Mouse (Mus musculus): ENCODE measurements around the gene Afmid.
"Not testable (repeated sequence)": the region's sequence is repeated elsewhere in the genome, so short reads cannot be mapped to it uniquely, and the experiment has no call there.

- not testable (repeated sequence) for TF ChIP-seq EP300, CTCF (IDR thresholded peaks at IDR 0.05; ENCODE audit: low read depth)
These were observed 7.8 kb downstream of the Afmid start for GRCm38 (mm10) chr11:117833509-117833908.
